Mouse (Mus musculus) gastrocnemius, postnatal 4 days (tissue): ENCODE measurements around the gene Erbb2. TPM values are rescaled to one million over a fixed set of nuclear protein-coding genes. Genes with fewer than 3 reads are reported as not detected.

Source experiments
- DNase-seq, 2 experiments: peaks; one replicate each; pipeline ENCODE4 v3.0.0; 2021 to 2022; ENCODE audit warnings: low spot score in 2 of 2, mixed read lengths in 2 of 2
- total RNA-seq, 2 experiments: library from RNA; stranded (reverse); gene quantifications; 2 replicates each; pipeline ENCODE4 v1.2.3; 2021

The Erbb2 gene
- total RNA-seq, 2 experiments from 2014 or later = 19.6 to 23.5 TPM

GRCm38 (mm10) chr11:98384721-98385637, 27.3 kb upstream of the Erbb2 start:
- peak in 1 of 2 experiments; percentile 31 for DNase-seq

GRCm38 (mm10) chr11:98385638-98386585, 26.4 kb upstream of the Erbb2 start, which contains the start of gene Pnmt:
Gene Pnmt (plus strand): TSS chr11:98386450.
- peak in 1 of 2 experiments; percentile 8 for DNase-seq

GRCm38 (mm10) chr11:98386596-98386995, 25.7 kb upstream of the Erbb2 start:
- peak in 1 of 2 experiments; percentile 8 for DNase-seq

- peak in 1 of 2 experiments; percentile 7 for DNase-seq
Observed at GRCm38 (mm10) chr11:98387056-98387577, 25.2 kb upstream of the Erbb2 start.

- no peak for DNase-seq
Observed at GRCm38 (mm10) chr11:98388282-98388681, 24.0 kb upstream of the Erbb2 start.

GRCm38 (mm10) chr11:98389221-98389780, 23.0 kb upstream of the Erbb2 start:
- peak in 1 of 2 experiments; percentile 34 for DNase-seq

GRCm38 (mm10) chr11:98390141-98390540, 22.1 kb upstream of the Erbb2 start:
- DNase-seq = peak in 1 of 2 experiments; percentile 11

GRCm38 (mm10) chr11:98392034-98392433, 20.2 kb upstream of the Erbb2 start:
- no peak for DNase-seq

- no peak for DNase-seq
Observed at GRCm38 (mm10) chr11:98392645-98393044, 19.6 kb upstream of the Erbb2 start.

GRCm38 (mm10) chr11:98393317-98393716, 19.0 kb upstream of the Erbb2 start:
- no peak for DNase-seq

GRCm38 (mm10) chr11:98394301-98394700, 18.0 kb upstream of the Erbb2 start:
- no peak for DNase-seq

- DNase-seq = no peak
Observed at GRCm38 (mm10) chr11:98395041-98395440, 17.2 kb upstream of the Erbb2 start.

GRCm38 (mm10) chr11:98397946-98398345, 14.3 kb upstream of the Erbb2 start:
- DNase-seq = no peak

GRCm38 (mm10) chr11:98400161-98400726, 12.0 kb upstream of the Erbb2 start, which contains the start of gene Pgap3:
Gene Pgap3 (minus strand): TSS chr11:98400490.
- DNase-seq = peak; percentile 59 to 85

GRCm38 (mm10) chr11:98400816-98401215, 11.5 kb upstream of the Erbb2 start:
- no peak for DNase-seq

GRCm38 (mm10) chr11:98406621-98407020, 5.6 kb upstream of the Erbb2 start:
- DNase-seq = no peak

GRCm38 (mm10) chr11:98408872-98409271, 3.4 kb upstream of the Erbb2 start:
- DNase-seq = no peak

- DNase-seq = no peak
Observed at GRCm38 (mm10) chr11:98409341-98409822, 2.9 kb upstream of the Erbb2 start.

GRCm38 (mm10) chr11:98412797-98413301, 579 bp downstream of the Erbb2 start:
- DNase-seq = peak in 1 of 2 experiments; percentile 44

- no peak for DNase-seq
Observed at GRCm38 (mm10) chr11:98413731-98414130, 1.5 kb downstream of the Erbb2 start.
